Mouse (Mus musculus): ENCODE measurements at regions not wholly inside any gene's neighbourhood (a gene's known extent, or its start where the extent isn't known, plus 50 kb on each side); places are given as distances from the start of the nearest gene placed in this dataset.

DNA sequence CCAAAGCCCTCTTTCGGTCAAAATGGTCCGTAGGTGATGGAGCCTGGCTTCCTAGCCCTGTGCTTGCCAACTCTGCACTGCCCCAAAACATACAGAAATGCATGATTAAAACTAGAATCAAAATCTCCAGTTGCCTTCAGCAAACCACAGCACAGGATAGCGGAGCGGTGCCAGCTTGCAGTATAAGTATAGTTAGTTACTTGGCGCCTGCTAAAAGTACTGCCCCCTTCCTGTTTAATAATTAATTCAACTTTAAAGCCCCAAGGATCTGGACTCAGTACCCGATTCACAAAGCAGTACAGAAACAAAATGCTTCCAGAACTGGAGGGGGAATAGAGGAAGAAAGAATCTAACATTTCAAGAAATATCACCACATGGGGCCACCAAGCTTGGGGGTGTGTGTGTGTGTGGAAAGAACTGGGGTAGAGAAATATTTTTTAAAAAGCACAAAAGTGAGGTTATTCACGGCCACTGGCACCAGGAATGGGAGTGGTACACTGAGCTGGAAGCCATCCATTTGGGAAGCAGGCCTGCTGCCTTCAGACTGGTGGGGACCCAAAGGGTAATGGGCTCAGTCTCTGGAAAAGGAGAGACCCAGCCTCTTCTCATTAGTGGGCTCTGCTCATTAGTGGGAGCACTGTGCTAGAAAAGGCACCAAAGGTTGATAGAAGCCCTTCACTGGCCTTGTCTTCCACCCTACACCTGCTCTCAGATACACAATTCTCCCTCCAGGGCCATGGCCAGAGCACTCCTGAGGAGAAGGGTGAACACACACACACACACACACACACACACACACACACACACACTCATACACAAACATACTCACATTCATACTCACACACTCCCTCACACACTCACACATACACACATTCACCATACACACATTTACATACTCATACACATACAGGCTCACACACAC is 75.8 kb upstream of the Mrps9 start:
- TF ChIP-seq EP300 (IDR thresholded peaks at IDR 0.05; ENCODE audit: low read depth) = no peak
- TF ChIP-seq CTCF (IDR thresholded peaks at IDR 0.05; ENCODE audit: low read depth) = no peak
